In genomic region chr17:24461580-24461979, GRCm38 (mm10) we compare ENCODE assay signal across 9 mouse cellular contexts. TPM values are rescaled to one million over a fixed set of nuclear protein-coding genes. Genes with fewer than 3 reads are reported as not detected.
A peak's percentile ranks its signal among the peaks of the same experiment; 100 is the strongest.
DNase-seq lines count a peak whose midpoint lies in the region; ATAC-seq and TF ChIP-seq lines count a peak whose summit lies in the region.
"Had no signal": no experiment of that assay in that cellular context is flagged by ENCODE, and none has a peak within 500 bp of the region (broad histone marks: within the 10 kb centered on the region; RNA-seq: fewer than 3 reads in every experiment).

No protein-coding gene starts in this region.

- H3K4me1 ChIP-seq in heart, postnatal 0 days (ENCODE audit: control insufficient read depth, insufficient read depth) = 0 out of 2 replicates have a peak, but pooled peaks cover 3% of the 10 kb centered on the region
- peaks cover 14% of the 10 kb centered on the region for H3K4me1 ChIP-seq in heart, embryonic 12.5 days (replicated peaks)

- WGBS in heart, postnatal 0 days = 79% methylated on average over 2 of the region's 2 CpGs
- 68% methylated on average over 2 of the region's 2 CpGs for WGBS in heart, embryonic 12.5 days

- no peak for DNase-seq in heart, postnatal 0 days (ENCODE audit: low spot score)
- DNase-seq in 416B (ENCODE audit: low read depth) (peak; percentile 83), MN1 (ENCODE audit: low spot score) (peak; percentile 80)
- peak; percentile 81 for DNase-seq in induced T-regulatory cell, adult 2 months (ENCODE audit: low read depth)
- DNase-seq in spleen, adult 12 weeks (ENCODE audit: low spot score) = no peak
- no peak for DNase-seq in heart, postnatal 36 days
- no peak for DNase-seq in Muller cell, postnatal 12 days (ENCODE audit: inconsistent ontology term)
- DNase-seq: left cerebral cortex, postnatal 4 days had no signal

- H3K9me3 ChIP-seq in heart, postnatal 0 days (replicated peaks; ENCODE audit: control insufficient read depth, low read length) = no peaks in the 10 kb centered on the region
- H3K9me3 ChIP-seq in heart, embryonic 12.5 days (replicated peaks) = no peaks in the 10 kb centered on the region

- H3K27ac ChIP-seq in heart, postnatal 0 days (ENCODE audit: low read depth) = no peak overlapping the region
- H3K27ac ChIP-seq in heart, embryonic 12.5 days (ENCODE audit: poor library complexity, severe bottlenecking) = no peak overlapping the region

- no peak overlapping the region for H3K9ac ChIP-seq in heart, postnatal 0 days (replicated peaks; ENCODE audit: low read depth, low read length)
- H3K9ac ChIP-seq in heart, embryonic 12.5 days = no peak overlapping the region

- no peaks in the 10 kb centered on the region for H3K27me3 ChIP-seq in heart, postnatal 0 days (ENCODE audit: control insufficient read depth, insufficient read depth, low read length)
- H3K27me3 ChIP-seq in heart, embryonic 12.5 days (replicated peaks) = no peaks in the 10 kb centered on the region

- H3K36me3 ChIP-seq in heart, postnatal 0 days (replicated peaks; ENCODE audit: control insufficient read depth, insufficient read depth, low read length) = no peaks in the 10 kb centered on the region
- H3K36me3 ChIP-seq in heart, embryonic 12.5 days = no peaks in the 10 kb centered on the region; the same call in 1 of the 2 replicates

- peak; percentile 51 for TF ChIP-seq CTCF in heart, postnatal 0 days (IDR thresholded peaks at IDR 0.05; ENCODE audit: low read depth)

- no peak overlapping the region for H3K4me2 ChIP-seq in heart, postnatal 0 days (ENCODE audit: low read depth, low read length)
- H3K4me2 ChIP-seq in heart, embryonic 12.5 days = no peak overlapping the region

- intact Hi-C loops in heart, postnatal 36 days (cut with DNase I) = no loop called here

- no peak for TF ChIP-seq EP300 in heart, postnatal 0 days (IDR thresholded peaks at IDR 0.05; ENCODE audit: low read depth)

- H3K4me3 ChIP-seq in heart, postnatal 0 days (ENCODE audit: low read depth, low read length) = no peak overlapping the region
- H3K4me3 ChIP-seq in heart, embryonic 12.5 days = no peak overlapping the region

- no peak for ATAC-seq in heart, postnatal 0 days (ENCODE audit: insufficient read depth, low read depth)
- ATAC-seq in heart, embryonic 12.5 days (ENCODE audit: insufficient number of reproducible peaks, low FRiP score) = no peak

RNA-seq across cellular contexts. Expression of gene E4f1, which starts 8.5 kb away (rescaled TPM):
- 19.6 and 20.6 TPM in 2 replicates for total RNA-seq in heart, postnatal 0 days (2014; rRNA removed; ENCODE audit: low replicate concordance)
- 14.0 and 17.8 TPM in 2 replicates for polyA plus RNA-seq in heart, postnatal 0 days (2015; fragmentation: Nextera tagmentation; extraction: Ambion mirVana)
- 22.2 and 22.5 TPM in 2 replicates for polyA plus RNA-seq in heart, embryonic 12.5 days (2016; fragmentation: Nextera tagmentation; extraction: Ambion mirVana)
- 10 to 100 TPM; 11.0 to 12.4 TPM for total RNA-seq in heart, postnatal 36 days (2021)

RNA-seq across cellular contexts. Expression of gene Pgp, which starts 8.6 kb away (rescaled TPM):
- total RNA-seq in heart, postnatal 0 days (2014; rRNA removed; ENCODE audit: low replicate concordance) = 48.4 and 62.3 TPM in 2 replicates
- polyA plus RNA-seq in heart, postnatal 0 days (2015; fragmentation: Nextera tagmentation; extraction: Ambion mirVana) = 65.8 and 70.6 TPM in 2 replicates
- 71.9 and 73.7 TPM in 2 replicates for polyA plus RNA-seq in heart, embryonic 12.5 days (2016; fragmentation: Nextera tagmentation; extraction: Ambion mirVana)
- 10 to 100 TPM; 39.1 to 41.9 TPM for total RNA-seq in heart, postnatal 36 days (2021)

RNA-seq across cellular contexts. Expression of gene Bricd5, which starts 12.1 kb away (rescaled TPM):
- total RNA-seq in heart, postnatal 0 days (2014; rRNA removed; ENCODE audit: low replicate concordance) = not detected in 2 replicates
- not detected in 2 replicates for polyA plus RNA-seq in heart, postnatal 0 days (2015; fragmentation: Nextera tagmentation; extraction: Ambion mirVana)
- not detected in 2 replicates for polyA plus RNA-seq in heart, embryonic 12.5 days (2016; fragmentation: Nextera tagmentation; extraction: Ambion mirVana)
- not detected for total RNA-seq in heart, postnatal 36 days (2021)

RNA-seq across cellular contexts. Expression of gene Mlst8, which starts 17.3 kb away (rescaled TPM):
- 12.4 and 44.9 TPM in 2 replicates for total RNA-seq in heart, postnatal 0 days (2014; rRNA removed; ENCODE audit: low replicate concordance)
- 10.1 and 11.5 TPM in 2 replicates for polyA plus RNA-seq in heart, postnatal 0 days (2015; fragmentation: Nextera tagmentation; extraction: Ambion mirVana)
- polyA plus RNA-seq in heart, embryonic 12.5 days (2016; fragmentation: Nextera tagmentation; extraction: Ambion mirVana) = 17.8 and 20.5 TPM in 2 replicates
- total RNA-seq in heart, postnatal 36 days (2021) = 1 to 10 TPM; 8.1 to 9.0 TPM

RNA-seq across cellular contexts. Expression of gene Dnase1l2, which starts 18.7 kb away (rescaled TPM):
- total RNA-seq in heart, postnatal 0 days (2014; rRNA removed; ENCODE audit: low replicate concordance) = 1.9 and 4.5 TPM in 2 replicates
- polyA plus RNA-seq in heart, postnatal 0 days (2015; fragmentation: Nextera tagmentation; extraction: Ambion mirVana) = 0.36 and 0.44 TPM in 2 replicates
- polyA plus RNA-seq in heart, embryonic 12.5 days (2016; fragmentation: Nextera tagmentation; extraction: Ambion mirVana) = 2.3 and 2.4 TPM in 2 replicates
- total RNA-seq in heart, postnatal 36 days (2021) = 1 to 10 TPM; 1.1 to 1.4 TPM

Comparison
In these comparisons a context has a peak if more than half of its experiments do, and no peak if none do; other contexts are left out.
1. DNase-seq: peak in 416B (single experiment), MN1 (single experiment) and induced T-regulatory cell, adult 2 months (single experiment); none in heart, postnatal 0 days (single experiment), spleen, adult 12 weeks (single experiment), heart, postnatal 36 days (0 of 2) and Muller cell, postnatal 12 days (single experiment).